Mouse (Mus musculus) liver, embryonic 15.5 days (tissue): ENCODE measurements around the gene Hcn1. TPM values are rescaled to one million over a fixed set of nuclear protein-coding genes. Genes with fewer than 3 reads are reported as not detected.

Experiments used
- ATAC-seq: fragments of 200-750 bp; cut with Nextera tagmentation; 2 replicates; pipeline ENCODE4 v1.8.0; 2017; ENCODE audit warnings: moderate number of reproducible peaks, mild to moderate bottlenecking, moderate library complexity; ENCODE audit not compliant: insufficient read depth
- H3K27ac ChIP-seq: fragments of 300-500 bp; sonication (generic); replicated peaks from 2 replicates; pipeline ENCODE4 v1.5.1; 2015; ENCODE audit warnings: mild to moderate bottlenecking, inconsistent platforms
- H3K27me3 ChIP-seq: fragments of 300-500 bp; sonication (generic); 2 replicates; pipeline ENCODE4 v1.6.1; 2015; ENCODE audit warnings: mild to moderate bottlenecking, inconsistent platforms
- H3K36me3 ChIP-seq: fragments of 300-500 bp; sonication (generic); replicated peaks from 2 replicates; pipeline ENCODE4 v1.6.1; 2015; ENCODE audit warnings: moderate library complexity, mild to moderate bottlenecking, inconsistent platforms
- H3K4me1 ChIP-seq: fragments of 300-500 bp; sonication (generic); replicated peaks from 2 replicates; pipeline ENCODE4 v1.6.1; 2015; ENCODE audit warnings: inconsistent platforms
- H3K4me2 ChIP-seq: fragments of 300-500 bp; sonication (generic); 2 replicates; pipeline ENCODE4 v1.6.1; 2015; ENCODE audit warnings: moderate library complexity, mild to moderate bottlenecking, inconsistent platforms
- H3K4me3 ChIP-seq: fragments of 300-500 bp; sonication (generic); replicated peaks from 2 replicates; pipeline ENCODE4 v1.5.1; 2015; ENCODE audit warnings: mild to moderate bottlenecking, inconsistent platforms
- H3K9ac ChIP-seq: fragments of 300-500 bp; sonication (generic); 2 replicates; pipeline ENCODE4 v1.6.1; 2015; ENCODE audit warnings: moderate library complexity, mild to moderate bottlenecking, inconsistent platforms
- H3K9me3 ChIP-seq: fragments of 300-500 bp; sonication (generic); replicated peaks from 2 replicates; pipeline ENCODE4 v1.6.1; 2016; ENCODE audit warnings: inconsistent platforms
- WGBS: fragments of 180-500 bp; shearing (Covaris S2); methylation state at CpG from one replicate; pipeline ENCODE4 v1.1.7; 2015; ENCODE audit warnings: mixed read lengths; ENCODE audit not compliant: insufficient replicate concordance; 5-methylcytosine and 5-hydroxymethylcytosine counted together
- polyA plus RNA-seq: library from polyadenylated mRNA; unstranded; fragments of >200 nt; fragmentation: Nextera tagmentation; extraction: Ambion mirVana; gene quantifications from 2 replicates; pipeline ENCODE4 v1.2.1, GENCODE M21; 2015

Hcn1 gene
- polyA plus RNA-seq, 1 experiment from 2014 or later, result 0.01 TPM

- Histone ChIP-seq H3K9me3 (no peaks in the 10 kb centered on the region), H3K27me3 (no peaks in the 10 kb centered on the region), H3K4me3 (no peak overlapping the region), H3K4me1 (no peaks in the 10 kb centered on the region), H3K27ac (no peak overlapping the region), H3K36me3 (no peaks in the 10 kb centered on the region), H3K9ac (no peak overlapping the region), H3K4me2 (no peak overlapping the region)
- ATAC-seq, result no peak
- 22% methylated on average over 1 of the region's 1 CpGs for WGBS
Observed at GRCm38 (mm10) chr13:117792861-117793260, 190.7 kb downstream of the Hcn1 start.

- Histone ChIP-seq H3K36me3 (no peaks in the 10 kb centered on the region), H3K27ac (no peak overlapping the region), H3K4me2 (no peak overlapping the region), H3K27me3 (no peaks in the 10 kb centered on the region), H3K9ac (no peak overlapping the region), H3K4me1 (no peaks in the 10 kb centered on the region), H3K4me3 (no peak overlapping the region), H3K9me3 (no peaks in the 10 kb centered on the region)
- ATAC-seq, result no peak
Observed at GRCm38 (mm10) chr13:117801061-117801460, 198.9 kb downstream of the Hcn1 start.

GRCm38 (mm10) chr13:117827628-117828027, 225.5 kb downstream of the Hcn1 start:
- no peak for ATAC-seq
- H3K9me3 ChIP-seq, result no peaks in the 10 kb centered on the region
- H3K27ac ChIP-seq, result no peak overlapping the region
- H3K4me2 ChIP-seq, result no peak overlapping the region
- no peak overlapping the region for H3K9ac ChIP-seq
- H3K4me3 ChIP-seq, result no peak overlapping the region
- H3K36me3 ChIP-seq, result no peaks in the 10 kb centered on the region
- WGBS, result 63% methylated on average over 5 of the region's 5 CpGs
- H3K27me3 ChIP-seq, result no peaks in the 10 kb centered on the region
- no peaks in the 10 kb centered on the region for H3K4me1 ChIP-seq

- Histone ChIP-seq H3K9ac (no peak overlapping the region), H3K4me3 (no peak overlapping the region), H3K4me1 (no peaks in the 10 kb centered on the region), H3K27me3 (no peaks in the 10 kb centered on the region), H3K9me3 (no peaks in the 10 kb centered on the region), H3K4me2 (no peak overlapping the region), H3K27ac (no peak overlapping the region), H3K36me3 (no peaks in the 10 kb centered on the region)
- WGBS, result 53% methylated on average over 1 of the region's 1 CpGs
- ATAC-seq, result no peak
Observed at GRCm38 (mm10) chr13:117836658-117837057, 234.5 kb downstream of the Hcn1 start.

GRCm38 (mm10) chr13:117838264-117838663, 236.1 kb downstream of the Hcn1 start:
- no peak overlapping the region for H3K27ac ChIP-seq
- H3K27me3 ChIP-seq, result no peaks in the 10 kb centered on the region
- H3K4me2 ChIP-seq, result no peak overlapping the region
- H3K9me3 ChIP-seq, result no peaks in the 10 kb centered on the region
- H3K36me3 ChIP-seq, result no peaks in the 10 kb centered on the region
- 67% methylated on average over 7 of the region's 7 CpGs for WGBS
- H3K4me1 ChIP-seq, result no peaks in the 10 kb centered on the region
- H3K9ac ChIP-seq, result no peak overlapping the region
- no peak for ATAC-seq
- H3K4me3 ChIP-seq, result no peak overlapping the region

- no peak for ATAC-seq
- H3K9me3 ChIP-seq, result no peaks in the 10 kb centered on the region
- no peak overlapping the region for H3K27ac ChIP-seq
Observed at GRCm38 (mm10) chr13:117842366-117842765, 240.2 kb downstream of the Hcn1 start.

GRCm38 (mm10) chr13:117847290-117847689, 245.2 kb downstream of the Hcn1 start:
- Histone ChIP-seq H3K9me3 (no peaks in the 10 kb centered on the region), H3K4me2 (no peak overlapping the region), H3K27me3 (no peaks in the 10 kb centered on the region), H3K9ac (no peak overlapping the region), H3K4me3 (no peak overlapping the region), H3K36me3 (no peaks in the 10 kb centered on the region), H3K4me1 (no peaks in the 10 kb centered on the region), H3K27ac (no peak overlapping the region)
- 60% methylated on average over 2 of the region's 2 CpGs for WGBS
- no peak for ATAC-seq

More at GRCm38 (mm10) chr13:117842366-117842765, 240.2 kb downstream of the Hcn1 start:
- Histone ChIP-seq H3K27me3 (no peaks in the 10 kb centered on the region), H3K9ac (no peak overlapping the region), H3K4me1 (no peaks in the 10 kb centered on the region), H3K4me3 (no peak overlapping the region), H3K36me3 (no peaks in the 10 kb centered on the region), H3K4me2 (no peak overlapping the region)

GRCm38 (mm10) chr13:117848757-117849156, 246.6 kb downstream of the Hcn1 start:
- Histone ChIP-seq H3K4me3 (no peak overlapping the region), H3K27me3 (no peaks in the 10 kb centered on the region), H3K4me2 (no peak overlapping the region), H3K4me1 (no peaks in the 10 kb centered on the region), H3K9me3 (no peaks in the 10 kb centered on the region), H3K36me3 (no peaks in the 10 kb centered on the region), H3K27ac (no peak overlapping the region), H3K9ac (no peak overlapping the region)
- no peak for ATAC-seq
- 69% methylated on average over 4 of the region's 4 CpGs for WGBS

- Histone ChIP-seq H3K36me3 (no peaks in the 10 kb centered on the region), H3K27me3 (no peaks in the 10 kb centered on the region), H3K27ac (no peak overlapping the region), H3K9ac (no peak overlapping the region), H3K4me1 (no peaks in the 10 kb centered on the region), H3K4me2 (no peak overlapping the region), H3K4me3 (no peak overlapping the region), H3K9me3 (no peaks in the 10 kb centered on the region)
- no peak for ATAC-seq
- WGBS, result 58% methylated on average over 6 of the region's 6 CpGs
Observed at GRCm38 (mm10) chr13:117851954-117852710, 250.0 kb downstream of the Hcn1 start.

GRCm38 (mm10) chr13:117852711-117853051, 250.6 kb downstream of the Hcn1 start:
- Histone ChIP-seq H3K27me3 (no peaks in the 10 kb centered on the region), H3K4me1 (no peaks in the 10 kb centered on the region), H3K27ac (no peak overlapping the region), H3K9me3 (no peaks in the 10 kb centered on the region), H3K36me3 (no peaks in the 10 kb centered on the region), H3K9ac (no peak overlapping the region), H3K4me3 (no peak overlapping the region), H3K4me2 (no peak overlapping the region)
- ATAC-seq, result no peak
- 39% methylated on average over 2 of the region's 2 CpGs for WGBS

GRCm38 (mm10) chr13:117858416-117858815, 256.3 kb downstream of the Hcn1 start:
- no peaks in the 10 kb centered on the region for H3K9me3 ChIP-seq
- H3K9ac ChIP-seq, result no peak overlapping the region
- H3K36me3 ChIP-seq, result no peaks in the 10 kb centered on the region
- no peak for ATAC-seq
- no peak overlapping the region for H3K4me3 ChIP-seq
- H3K27ac ChIP-seq, result no peak overlapping the region
- H3K27me3 ChIP-seq, result no peaks in the 10 kb centered on the region
- WGBS, result 47% methylated on average over 3 of the region's 3 CpGs
- H3K4me1 ChIP-seq, result no peaks in the 10 kb centered on the region
- no peak overlapping the region for H3K4me2 ChIP-seq

GRCm38 (mm10) chr13:117877787-117878186, 275.7 kb downstream of the Hcn1 start:
- no peak for ATAC-seq

More at GRCm38 (mm10) chr13:117877787-117878186, 275.7 kb downstream of the Hcn1 start:
- Histone ChIP-seq H3K27me3 (no peaks in the 10 kb centered on the region), H3K27ac (no peak overlapping the region), H3K36me3 (no peaks in the 10 kb centered on the region), H3K4me1 (no peaks in the 10 kb centered on the region), H3K9me3 (no peaks in the 10 kb centered on the region), H3K4me3 (no peak overlapping the region), H3K4me2 (no peak overlapping the region), H3K9ac (no peak overlapping the region)
- WGBS, result 23% methylated on average over 8 of the region's 8 CpGs
